Mouse (Mus musculus): Measurements from ENCODE around the gene Cldn7. TPM values are rescaled to one million over a fixed set of nuclear protein-coding genes. Genes with fewer than 3 reads are reported as not detected.

Cldn7 gene
- total and polyA plus RNA-seq, 3 experiments, result 0.31 to 0.36 TPM; not detected in 1

DNA sequence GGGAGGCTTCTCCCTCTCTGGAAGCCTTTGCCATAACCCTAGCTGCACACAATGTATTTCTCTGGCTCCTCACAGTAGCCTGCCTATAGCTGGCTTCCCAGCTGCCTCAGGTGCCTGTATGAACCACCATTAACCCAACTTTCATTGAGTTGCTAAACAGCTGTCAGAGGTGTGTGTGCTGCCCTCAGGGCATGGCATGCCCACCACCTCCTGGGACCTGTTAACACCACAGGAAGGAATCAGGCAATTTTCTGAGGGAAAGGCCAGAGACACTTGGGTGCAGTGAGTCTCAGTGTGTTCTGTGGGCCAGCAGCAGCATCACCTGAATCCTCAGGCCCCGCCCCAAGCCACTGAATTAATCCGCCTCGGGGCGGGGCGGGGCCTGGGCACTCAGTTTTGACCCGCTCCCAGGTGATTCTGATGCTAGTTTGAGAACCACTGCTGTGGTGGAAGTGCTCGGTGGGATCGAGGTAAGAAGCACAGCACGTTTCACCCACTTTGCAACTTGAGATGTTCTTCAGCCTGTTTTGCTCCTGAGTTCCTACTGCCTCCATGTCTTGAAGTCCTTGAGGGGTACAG is 26.1 kb upstream of the Cldn7 start:
- peaks cover 0 to 4% of the 10 kb centered on the region in 2 experiments; a peak in 1 of 4 replicates for H3K36me3 ChIP-seq (ENCODE audit: control insufficient read depth in 1 of 2, insufficient read depth in 2 of 2, low read length in 2 of 2)
- TF ChIP-seq RCOR1 (IDR thresholded peaks at IDR 0.05; ENCODE audit: low read depth, low read length) (no peak), EP300 (IDR thresholded peaks at IDR 0.05; ENCODE audit: low read depth in 1 of 2, low read length in 2 of 2) (no peak), HCFC1 (IDR thresholded peaks at IDR 0.05; ENCODE audit: low read depth, low read length) (no peak), ZMIZ1 (IDR thresholded peaks at IDR 0.05; ENCODE audit: low read depth, low read length) (no peak), SMC3 (IDR thresholded peaks at IDR 0.05; ENCODE audit: low read depth, low read length) (no peak), POLR2AphosphoS5 (IDR thresholded peaks at IDR 0.05; ENCODE audit: borderline replicate concordance, low read depth, low read length) (no peak), BHLHE40 (IDR thresholded peaks at IDR 0.05; ENCODE audit: borderline replicate concordance, low read depth, low read length) (no peak), USF1 (IDR thresholded peaks at IDR 0.05; ENCODE audit: low read depth, low read length) (no peak), NELFE (IDR thresholded peaks at IDR 0.05; ENCODE audit: low read depth, low read length) (no peak), MYC (IDR thresholded peaks at IDR 0.05; ENCODE audit: low read depth, low read length) (no peak), ETS1 (IDR thresholded peaks at IDR 0.05; ENCODE audit: low read depth, low read length) (no peak), GATA1 (IDR thresholded peaks at IDR 0.05; ENCODE audit: low read depth, low read length) (no peak)
- no peak for DNase-seq (ENCODE audit: low read depth, low spot score)
- no peaks in the 10 kb centered on the region for H3K9me3 ChIP-seq (replicated peaks; ENCODE audit: insufficient read depth, low read length)
- no peaks in the 10 kb centered on the region for H3K79me2 ChIP-seq (ENCODE audit: control insufficient read depth, insufficient read depth, low read length, poor library complexity)
- H3K27me3 ChIP-seq (ENCODE audit: control insufficient read depth in 1 of 2, insufficient read depth in 2 of 2, low read length in 2 of 2), result peaks cover 7% of the 10 kb centered on the region in 2 experiments
- no peak overlapping the region for H3K4me3 ChIP-seq (ENCODE audit: control insufficient read depth in 1 of 2, insufficient read depth in 1 of 2, low read depth in 2 of 2, low read length in 2 of 2)
- H3K27ac ChIP-seq (ENCODE audit: control insufficient read depth, low read depth, low read length), result no peak overlapping the region
- no peak overlapping the region for H3K9ac ChIP-seq (ENCODE audit: control insufficient read depth, low read depth, low read length, poor library complexity, severe bottlenecking)
- peaks cover 3 to 4% of the 10 kb centered on the region in 2 experiments; a peak in 1 of 4 replicates for H3K4me1 ChIP-seq (ENCODE audit: control insufficient read depth in 1 of 2, insufficient read depth in 2 of 2, low read length in 2 of 2)

DNA sequence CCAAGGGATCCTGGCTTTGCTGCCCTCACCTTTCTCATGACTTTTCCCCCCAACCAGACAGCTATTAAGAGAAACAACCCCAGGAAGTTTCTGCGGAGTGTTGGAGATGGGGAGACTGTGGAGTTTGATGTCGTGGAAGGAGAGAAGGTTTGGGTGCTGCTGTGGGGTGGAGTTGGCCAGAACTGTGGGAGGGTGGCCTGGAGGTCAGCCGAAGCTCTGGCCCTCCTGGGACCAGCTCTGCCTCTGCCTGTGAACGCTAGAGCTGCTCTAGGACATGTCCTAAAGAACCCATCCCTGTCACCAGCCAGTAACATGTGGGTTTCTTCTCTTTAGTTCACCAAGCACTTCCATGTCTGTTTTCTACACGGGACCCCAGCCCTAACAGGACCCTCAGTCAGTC is 25.4 kb upstream of the Cldn7 start:
- H3K79me2 ChIP-seq (ENCODE audit: control insufficient read depth, insufficient read depth, low read length, poor library complexity), result no peaks in the 10 kb centered on the region
- H3K36me3 ChIP-seq (ENCODE audit: control insufficient read depth in 1 of 2, insufficient read depth in 2 of 2, low read length in 2 of 2), result peaks cover 0 to 4% of the 10 kb centered on the region in 2 experiments; a peak in 1 of 4 replicates
- no peaks in the 10 kb centered on the region for H3K9me3 ChIP-seq (replicated peaks; ENCODE audit: insufficient read depth, low read length)
- no peak for DNase-seq (ENCODE audit: low read depth, low spot score)
- 0 out of 4 replicates have a peak, but pooled peaks cover 3 to 4% of the 10 kb centered on the region in 2 experiments for H3K4me1 ChIP-seq (ENCODE audit: control insufficient read depth in 1 of 2, insufficient read depth in 2 of 2, low read length in 2 of 2)
- H3K9ac ChIP-seq (ENCODE audit: control insufficient read depth, low read depth, low read length, poor library complexity, severe bottlenecking), result no peak overlapping the region
- no peak overlapping the region for H3K4me3 ChIP-seq (ENCODE audit: control insufficient read depth in 1 of 2, insufficient read depth in 1 of 2, low read depth in 2 of 2, low read length in 2 of 2)
- no peak overlapping the region for H3K27ac ChIP-seq (ENCODE audit: control insufficient read depth, low read depth, low read length)
- TF ChIP-seq UBTF (IDR thresholded peaks at IDR 0.05; ENCODE audit: borderline replicate concordance, insufficient read depth, low read depth, low read length), result no peak
- no peak for TF ChIP-seq NELFE (IDR thresholded peaks at IDR 0.05; ENCODE audit: low read depth, low read length)
- no peak for TF ChIP-seq MYC (IDR thresholded peaks at IDR 0.05; ENCODE audit: low read depth, low read length)
- TF ChIP-seq CHD2 (IDR thresholded peaks at IDR 0.05; ENCODE audit: low read length), result no peak
- TF ChIP-seq HCFC1 (IDR thresholded peaks at IDR 0.05; ENCODE audit: low read depth, low read length), result no peak
- TF ChIP-seq RCOR1 (IDR thresholded peaks at IDR 0.05; ENCODE audit: low read depth, low read length), result no peak
- TF ChIP-seq MYB (IDR thresholded peaks at IDR 0.05; ENCODE audit: low read depth, low read length), result no peak
- no peak for TF ChIP-seq CTCF (IDR thresholded peaks at IDR 0.05 in 2 of 3, conservative IDR thresholded peaks at IDR 0.05 in 1 of 3; ENCODE audit: control insufficient read depth in 1 of 3, insufficient read depth in 1 of 3, low read depth in 2 of 3, low read length in 3 of 3, poor library complexity in 1 of 3, severe bottlenecking in 1 of 3)
- no peak for TF ChIP-seq POLR2AphosphoS2 (IDR thresholded peaks at IDR 0.05; ENCODE audit: low read length)
- no peak for TF ChIP-seq SIN3A (IDR thresholded peaks at IDR 0.05; ENCODE audit: low read length)
- TF ChIP-seq MAZ (IDR thresholded peaks at IDR 0.05; ENCODE audit: low read depth, low read length), result no peak
- no peak for TF ChIP-seq POLR2A (IDR thresholded peaks at IDR 0.05; ENCODE audit: control insufficient read depth in 1 of 2, insufficient read depth in 1 of 2, low read depth in 1 of 2, low read length in 2 of 2, poor library complexity in 1 of 2)
- TF ChIP-seq NRF1 (IDR thresholded peaks at IDR 0.05; ENCODE audit: insufficient read depth, low read depth, low read length, poor library complexity, severe bottlenecking), result no peak
- no peak for TF ChIP-seq ZC3H11A (IDR thresholded peaks at IDR 0.05; ENCODE audit: low read depth, low read length)
- no peak for TF ChIP-seq ZNF384 (IDR thresholded peaks at IDR 0.05; ENCODE audit: low read depth, low read length)
- TF ChIP-seq CHD1 (IDR thresholded peaks at IDR 0.05; ENCODE audit: low read depth, low read length), result no peak
- TF ChIP-seq GATA1 (IDR thresholded peaks at IDR 0.05; ENCODE audit: low read depth, low read length), result no peak
- TF ChIP-seq KAT2A (conservative IDR thresholded peaks at IDR 0.05; ENCODE audit: low read depth, low read length), result no peak
- no peak for TF ChIP-seq USF2 (IDR thresholded peaks at IDR 0.05; ENCODE audit: borderline replicate concordance in 1 of 2, insufficient read depth in 1 of 2, low read depth in 1 of 2, low read length in 2 of 2)
- peaks cover 10 to 12% of the 10 kb centered on the region in 2 experiments for H3K27me3 ChIP-seq (ENCODE audit: control insufficient read depth in 1 of 2, insufficient read depth in 2 of 2, low read length in 2 of 2)
